Mouse (Mus musculus): ENCODE measurements around the gene Dbt. TPM values are rescaled to one million over a fixed set of nuclear protein-coding genes. Genes with fewer than 3 reads are reported as not detected.

The Dbt gene
- polyA plus RNA-seq, 1 experiment, result 0.78 TPM

- no peaks in the 10 kb centered on the region for H3K27me3 ChIP-seq (replicated peaks)
- no peak overlapping the region for H3K4me3 ChIP-seq (replicated peaks)
- no peak for TF ChIP-seq FLI1 (IDR thresholded peaks at IDR 0.05; ENCODE audit: low read length)
- TF ChIP-seq GATA1 (IDR thresholded peaks at IDR 0.05; ENCODE audit: borderline replicate concordance, low read length), result no peak
- H3K9me3 ChIP-seq, result no peaks in the 10 kb centered on the region
- H3K36me3 ChIP-seq (replicated peaks; ENCODE audit: low read length), result peaks cover 85% of the 10 kb centered on the region
- H3K4me1 ChIP-seq, result peaks cover 11% of the 10 kb centered on the region; the same call in 1 of the 2 replicates
These were observed 21.9 kb upstream of the Dbt start for GRCm38 (mm10) chr3:116490920-116491319.

- Histone ChIP-seq H3K9me3 (no peaks in the 10 kb centered on the region), H3K27me3 (replicated peaks) (no peaks in the 10 kb centered on the region), H3K4me3 (replicated peaks) (no peak overlapping the region), H3K4me1 (peaks cover 3% of the 10 kb centered on the region; the same call in 1 of the 2 replicates), H3K36me3 (replicated peaks; ENCODE audit: low read length) (peaks cover 95% of the 10 kb centered on the region)
- TF ChIP-seq GATA1 (IDR thresholded peaks at IDR 0.05; ENCODE audit: borderline replicate concordance, low read length) (no peak), FLI1 (IDR thresholded peaks at IDR 0.05; ENCODE audit: low read length) (no peak)
These were observed 20.9 kb upstream of the Dbt start for GRCm38 (mm10) chr3:116491923-116492454.

- TF ChIP-seq GATA1 (IDR thresholded peaks at IDR 0.05; ENCODE audit: borderline replicate concordance, low read length) (no peak), FLI1 (IDR thresholded peaks at IDR 0.05; ENCODE audit: low read length) (no peak)
- H3K4me1 ChIP-seq, result peaks cover 3% of the 10 kb centered on the region; the same call in 1 of the 2 replicates
- H3K9me3 ChIP-seq, result no peaks in the 10 kb centered on the region
- peaks cover 98% of the 10 kb centered on the region for H3K36me3 ChIP-seq (replicated peaks; ENCODE audit: low read length)
- H3K27me3 ChIP-seq (replicated peaks), result no peaks in the 10 kb centered on the region
- no peak overlapping the region for H3K4me3 ChIP-seq (replicated peaks)
These were observed 19.2 kb upstream of the Dbt start for GRCm38 (mm10) chr3:116493658-116494057.

GRCm38 (mm10) chr3:116495671-116496070 is 17.2 kb upstream of the Dbt start:
- Histone ChIP-seq H3K9me3 (no peaks in the 10 kb centered on the region), H3K4me3 (replicated peaks) (no peak overlapping the region), H3K4me1 (peaks cover 3% of the 10 kb centered on the region; the same call in 1 of the 2 replicates), H3K27me3 (replicated peaks) (no peaks in the 10 kb centered on the region), H3K36me3 (replicated peaks; ENCODE audit: low read length) (peaks cover 97% of the 10 kb centered on the region)
- TF ChIP-seq GATA1 (IDR thresholded peaks at IDR 0.05; ENCODE audit: borderline replicate concordance, low read length) (no peak), FLI1 (IDR thresholded peaks at IDR 0.05; ENCODE audit: low read length) (no peak)

- Histone ChIP-seq H3K4me3 (replicated peaks) (peak within 1 kb of the TSS; percentile 95), H3K4me1 (peaks cover 32% of the 10 kb centered on the region), H3K36me3 (replicated peaks; ENCODE audit: low read length) (peaks cover 40% of the 10 kb centered on the region), H3K27me3 (replicated peaks) (no peaks in the 10 kb centered on the region), H3K9me3 (no peaks in the 10 kb centered on the region)
- TF ChIP-seq FLI1 (IDR thresholded peaks at IDR 0.05; ENCODE audit: low read length) (no peak; the same call in 1 of the 2 replicates), GATA1 (IDR thresholded peaks at IDR 0.05; ENCODE audit: borderline replicate concordance, low read length) (no peak)
These were observed 5.0 kb upstream of the Dbt start, which contains the start of gene Rtca for GRCm38 (mm10) chr3:116507772-116508351. Rtca (minus strand) TSS chr3:116508208.

- Histone ChIP-seq H3K36me3 (replicated peaks; ENCODE audit: low read length) (peaks cover 11% of the 10 kb centered on the region), H3K4me1 (peaks cover 48% of the 10 kb centered on the region), H3K9me3 (no peaks in the 10 kb centered on the region), H3K4me3 (replicated peaks) (peak overlapping the region; percentile 96), H3K27me3 (replicated peaks) (no peaks in the 10 kb centered on the region)
- TF ChIP-seq FLI1 (IDR thresholded peaks at IDR 0.05; ENCODE audit: low read length) (no peak), GATA1 (IDR thresholded peaks at IDR 0.05; ENCODE audit: borderline replicate concordance, low read length) (no peak)
These were observed 543 bp upstream of the Dbt start for GRCm38 (mm10) chr3:116512151-116512903.

GRCm38 (mm10) chr3:116520141-116520761 is 7.4 kb downstream of the Dbt start:
- Histone ChIP-seq H3K4me3 (replicated peaks) (no peak overlapping the region), H3K36me3 (replicated peaks; ENCODE audit: low read length) (peaks cover 37% of the 10 kb centered on the region), H3K27me3 (replicated peaks) (no peaks in the 10 kb centered on the region), H3K9me3 (no peaks in the 10 kb centered on the region), H3K4me1 (peaks cover 31% of the 10 kb centered on the region)
- no peak for TF ChIP-seq GATA1 (IDR thresholded peaks at IDR 0.05; ENCODE audit: borderline replicate concordance, low read length)
- TF ChIP-seq FLI1 (IDR thresholded peaks at IDR 0.05; ENCODE audit: low read length), result no peak

- H3K4me3 ChIP-seq (replicated peaks), result no peak overlapping the region
- no peaks in the 10 kb centered on the region for H3K4me1 ChIP-seq
- no peak for TF ChIP-seq GATA1 (IDR thresholded peaks at IDR 0.05; ENCODE audit: borderline replicate concordance, low read length)
- TF ChIP-seq FLI1 (IDR thresholded peaks at IDR 0.05; ENCODE audit: low read length), result no peak
- H3K9me3 ChIP-seq, result no peaks in the 10 kb centered on the region
- H3K36me3 ChIP-seq (replicated peaks; ENCODE audit: low read length), result peaks cover 40% of the 10 kb centered on the region
- H3K27me3 ChIP-seq (replicated peaks), result no peaks in the 10 kb centered on the region
These were observed 16.9 kb downstream of the Dbt start for GRCm38 (mm10) chr3:116529741-116530140.

- no peaks in the 10 kb centered on the region for H3K27me3 ChIP-seq (replicated peaks)
- peaks cover 45% of the 10 kb centered on the region for H3K36me3 ChIP-seq (replicated peaks; ENCODE audit: low read length)
- no peak for TF ChIP-seq FLI1 (IDR thresholded peaks at IDR 0.05; ENCODE audit: low read length)
- TF ChIP-seq GATA1 (IDR thresholded peaks at IDR 0.05; ENCODE audit: borderline replicate concordance, low read length), result no peak
- H3K9me3 ChIP-seq, result no peaks in the 10 kb centered on the region
- H3K4me1 ChIP-seq, result no peaks in the 10 kb centered on the region
- H3K4me3 ChIP-seq (replicated peaks), result no peak overlapping the region
These were observed 18.0 kb downstream of the Dbt start for GRCm38 (mm10) chr3:116530826-116531225.

Measured in megakaryocyte, embryonic 14.5 days (primary cell).